Mouse (Mus musculus) limb, embryonic 13.5 days (tissue): ENCODE measurements around the gene Drc1. TPM values are rescaled to one million over a fixed set of nuclear protein-coding genes. Genes with fewer than 3 reads are reported as not detected.

Experiments
- ATAC-seq: fragments of 200-750 bp; cut with Nextera tagmentation; 2 replicates; pipeline ENCODE4 v1.8.0; 2017; ENCODE audit warnings: low read depth, moderate number of reproducible peaks, moderate TSS enrichment; ENCODE audit not compliant: low FRiP score
- H3K27ac ChIP-seq: fragments of 300-500 bp; sonication (generic); 2 replicates; pipeline ENCODE4 v1.5.1; 2015; ENCODE audit warnings: inconsistent platforms, mild to moderate bottlenecking, moderate library complexity
- H3K27me3 ChIP-seq: fragments of 300-500 bp; sonication (generic); 2 replicates; pipeline ENCODE4 v1.6.1; 2015; ENCODE audit warnings: mild to moderate bottlenecking, inconsistent platforms
- H3K36me3 ChIP-seq: fragments of 300-500 bp; sonication (generic); 2 replicates; pipeline ENCODE4 v1.6.1; 2015; ENCODE audit warnings: inconsistent platforms, mild to moderate bottlenecking, moderate library complexity
- H3K4me1 ChIP-seq: fragments of 300-500 bp; sonication (generic); 2 replicates; pipeline ENCODE4 v1.6.1; 2015; ENCODE audit warnings: inconsistent platforms
- H3K4me2 ChIP-seq: fragments of 300-500 bp; sonication (generic); replicated peaks from 2 replicates; pipeline ENCODE4 v1.6.1; 2015; ENCODE audit warnings: inconsistent platforms, mild to moderate bottlenecking, moderate library complexity
- H3K4me3 ChIP-seq: fragments of 300-500 bp; sonication (generic); 2 replicates; pipeline ENCODE4 v1.5.1; 2015; ENCODE audit warnings: moderate library complexity, mild to moderate bottlenecking, inconsistent platforms
- H3K9ac ChIP-seq: fragments of 300-500 bp; sonication (generic); 2 replicates; pipeline ENCODE4 v1.6.1; 2015; ENCODE audit warnings: mild to moderate bottlenecking, inconsistent platforms
- H3K9me3 ChIP-seq: fragments of 300-500 bp; sonication (generic); 2 replicates; pipeline ENCODE4 v1.6.1; 2016; ENCODE audit warnings: inconsistent platforms
- whole genome bisulfite sequencing: fragments of 180-500 bp; shearing (Covaris S2); methylation state at CpG from one replicate; pipeline ENCODE4 v1.1.7; 2015; 5-methylcytosine and 5-hydroxymethylcytosine counted together
- polyA plus RNA-seq: library from polyadenylated mRNA; unstranded; fragments of >200 nt; fragmentation: Nextera tagmentation; extraction: Ambion mirVana; gene quantifications from 2 replicates; pipeline ENCODE4 v1.2.1, GENCODE M21; 2015

Drc1 gene
- polyA plus RNA-seq, 1 experiment from 2014 or later, result 0.62 TPM

DNA sequence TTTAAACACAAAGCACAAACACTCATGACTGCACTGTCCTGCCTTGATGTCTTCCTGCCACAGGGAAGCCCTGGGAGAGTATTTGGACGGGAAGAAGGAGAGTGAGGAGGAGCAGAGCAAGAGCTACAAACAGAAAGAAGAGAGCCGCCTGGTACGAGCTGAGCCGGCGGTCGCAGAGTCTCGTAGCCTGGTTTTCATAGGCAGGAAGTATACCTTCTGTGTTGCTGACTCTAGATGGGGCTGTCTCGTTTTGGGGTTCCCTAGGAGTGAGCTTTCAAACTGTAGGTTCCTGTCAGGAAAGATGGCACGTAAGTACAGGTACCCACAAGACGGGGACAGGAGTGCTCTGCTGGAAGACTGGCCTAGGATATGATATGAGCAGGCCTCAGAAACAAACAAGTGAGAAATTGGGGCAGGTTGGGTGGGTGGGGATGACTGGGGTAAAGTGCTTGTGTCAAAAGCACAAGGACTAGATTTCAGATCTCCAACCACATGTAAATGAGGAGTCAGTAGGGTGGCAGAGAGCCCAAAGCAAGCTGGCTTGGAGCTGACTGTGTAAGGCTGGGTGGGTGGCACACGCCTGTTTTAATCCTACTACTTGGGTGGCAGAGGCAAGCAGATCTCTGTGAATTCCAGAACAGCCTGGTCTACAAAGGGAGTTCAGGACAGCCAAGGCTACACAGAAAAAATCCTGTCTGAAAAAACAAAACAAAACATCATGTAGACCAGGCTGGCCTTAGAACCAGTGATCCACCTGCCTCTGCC lies 60.6 kb downstream of the Drc1 start:
- H3K27me3 ChIP-seq, result peaks cover 19% of the 10 kb centered on the region
- H3K4me3 ChIP-seq, result no peak overlapping the region
- H3K27ac ChIP-seq, result no peak overlapping the region
- no peaks in the 10 kb centered on the region for H3K36me3 ChIP-seq
- H3K4me2 ChIP-seq, result no peak overlapping the region
- ATAC-seq, result no peak
- H3K9me3 ChIP-seq, result no peaks in the 10 kb centered on the region
- H3K4me1 ChIP-seq, result 0 out of 2 replicates have a peak, but pooled peaks cover 11% of the 10 kb centered on the region
- no peak overlapping the region for H3K9ac ChIP-seq
- 78% methylated on average over 11 of the region's 11 CpGs for WGBS

DNA sequence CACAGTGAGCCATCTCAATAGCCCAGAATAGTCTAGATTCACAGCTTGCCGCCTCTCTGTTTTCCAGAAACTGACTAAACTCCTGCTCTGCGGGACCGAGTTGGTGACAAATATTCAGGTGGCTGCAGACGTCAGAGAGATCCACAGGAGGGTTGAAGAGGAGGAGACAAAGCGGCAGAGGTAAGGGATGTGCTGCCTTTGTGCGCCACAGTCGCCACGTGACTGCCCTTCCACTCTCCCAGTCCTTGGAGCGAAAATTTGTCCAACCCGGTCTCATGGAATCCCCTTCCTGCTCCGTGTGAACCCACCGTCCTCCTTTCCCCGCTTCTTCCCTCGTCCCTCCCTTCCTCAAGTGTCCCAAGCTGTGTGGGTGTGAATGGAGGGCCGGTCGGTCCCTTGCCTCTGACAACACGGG lies 61.4 kb downstream of the Drc1 start:
- Histone ChIP-seq H3K27ac (no peak overlapping the region), H3K27me3 (peaks cover 19% of the 10 kb centered on the region), H3K4me2 (peak overlapping the region; percentile 59), H3K4me1 (0 out of 2 replicates have a peak, but pooled peaks cover 11% of the 10 kb centered on the region), H3K36me3 (no peaks in the 10 kb centered on the region), H3K9ac (0 out of 2 replicates have a peak overlapping the region, but pooled peaks have one; percentile 35), H3K9me3 (no peaks in the 10 kb centered on the region), H3K4me3 (peak overlapping the region; percentile 26)
- 9% methylated on average over 17 of the region's 17 CpGs for WGBS
- ATAC-seq, result no peak

DNA sequence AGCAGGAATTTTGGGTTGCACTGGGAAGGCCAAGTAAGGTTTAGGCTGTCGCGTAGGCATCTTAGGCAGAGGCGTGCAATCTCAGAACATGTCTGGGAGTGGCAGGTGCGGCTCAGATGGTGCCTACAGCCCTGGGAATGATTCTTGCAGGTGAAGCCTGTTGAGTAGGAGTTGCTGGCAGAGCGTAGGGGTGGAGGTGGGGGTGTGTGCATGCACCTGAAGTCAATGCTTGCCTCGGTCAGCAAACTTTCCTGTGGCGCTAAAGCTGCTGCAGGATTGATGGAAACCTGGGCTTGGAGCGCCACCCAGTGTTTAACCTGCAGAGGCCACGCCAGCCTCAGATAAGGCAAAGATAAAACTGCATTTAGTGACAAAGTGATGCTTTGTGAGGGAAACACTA lies 61.9 kb downstream of the Drc1 start:
- Histone ChIP-seq H3K4me1 (0 out of 2 replicates have a peak, but pooled peaks cover 11% of the 10 kb centered on the region), H3K4me3 (peak overlapping the region; percentile 26), H3K27ac (no peak overlapping the region), H3K36me3 (no peaks in the 10 kb centered on the region), H3K9me3 (no peaks in the 10 kb centered on the region), H3K9ac (0 out of 2 replicates have a peak overlapping the region, but pooled peaks have one; percentile 35), H3K27me3 (peaks cover 19% of the 10 kb centered on the region), H3K4me2 (peak overlapping the region; percentile 59)
- peak; percentile 72; the same call in 1 of the 2 replicates for ATAC-seq
- WGBS, result 4% methylated on average over 9 of the region's 9 CpGs

DNA sequence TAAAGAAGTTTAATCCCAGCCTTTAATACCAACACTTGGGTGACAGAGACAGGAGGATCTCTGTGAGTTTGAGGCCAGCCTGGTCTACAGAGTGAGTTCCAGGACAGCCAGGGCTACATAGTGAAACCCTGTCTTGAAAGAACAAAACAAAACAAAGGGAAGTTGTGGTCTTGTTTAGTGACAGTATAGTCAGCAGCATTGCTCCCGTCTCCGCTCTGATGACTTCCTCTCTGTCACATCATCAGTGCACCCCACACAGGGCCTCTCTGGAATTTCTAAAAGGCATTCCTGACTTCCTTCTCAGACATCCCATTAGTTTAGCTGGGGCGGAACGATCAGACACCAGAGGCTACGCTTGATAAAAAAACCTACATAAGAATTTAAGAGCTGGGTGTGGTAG lies 62.7 kb downstream of the Drc1 start:
- no peak overlapping the region for H3K4me2 ChIP-seq
- WGBS, result 63% methylated on average over 5 of the region's 5 CpGs
- H3K4me1 ChIP-seq, result 0 out of 2 replicates have a peak, but pooled peaks cover 11% of the 10 kb centered on the region
- ATAC-seq, result no peak
- no peak overlapping the region for H3K9ac ChIP-seq
- no peak overlapping the region for H3K4me3 ChIP-seq
- H3K36me3 ChIP-seq, result no peaks in the 10 kb centered on the region
- H3K27me3 ChIP-seq, result peaks cover 19% of the 10 kb centered on the region
- H3K9me3 ChIP-seq, result no peaks in the 10 kb centered on the region
- H3K27ac ChIP-seq, result no peak overlapping the region

DNA sequence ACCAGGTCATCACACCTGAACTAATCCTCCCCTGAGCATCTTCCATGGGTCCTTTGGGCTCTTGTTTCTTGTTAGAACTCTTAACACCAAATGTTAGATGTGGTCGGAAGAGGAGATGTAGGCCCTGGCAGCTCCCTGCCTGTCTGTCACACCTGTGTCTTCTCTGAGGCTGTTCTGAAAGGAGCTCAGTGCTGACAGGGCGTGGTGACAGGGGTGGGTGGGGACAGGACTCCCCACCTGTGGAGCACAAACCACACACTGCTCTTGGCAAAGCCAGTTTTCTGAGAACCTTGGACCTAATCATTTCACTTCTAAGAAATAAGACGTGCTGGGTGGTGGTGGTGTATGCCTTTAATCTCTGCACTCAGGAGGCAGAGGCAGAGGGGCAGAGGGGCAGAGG lies 72.4 kb downstream of the Drc1 start:
- Histone ChIP-seq H3K4me1 (no peaks in the 10 kb centered on the region), H3K4me2 (no peak overlapping the region), H3K27ac (no peak overlapping the region), H3K27me3 (no peaks in the 10 kb centered on the region), H3K9me3 (no peaks in the 10 kb centered on the region), H3K9ac (no peak overlapping the region), H3K36me3 (no peaks in the 10 kb centered on the region), H3K4me3 (no peak overlapping the region)
- ATAC-seq, result no peak
- 73% methylated on average over 3 of the region's 3 CpGs for WGBS

DNA sequence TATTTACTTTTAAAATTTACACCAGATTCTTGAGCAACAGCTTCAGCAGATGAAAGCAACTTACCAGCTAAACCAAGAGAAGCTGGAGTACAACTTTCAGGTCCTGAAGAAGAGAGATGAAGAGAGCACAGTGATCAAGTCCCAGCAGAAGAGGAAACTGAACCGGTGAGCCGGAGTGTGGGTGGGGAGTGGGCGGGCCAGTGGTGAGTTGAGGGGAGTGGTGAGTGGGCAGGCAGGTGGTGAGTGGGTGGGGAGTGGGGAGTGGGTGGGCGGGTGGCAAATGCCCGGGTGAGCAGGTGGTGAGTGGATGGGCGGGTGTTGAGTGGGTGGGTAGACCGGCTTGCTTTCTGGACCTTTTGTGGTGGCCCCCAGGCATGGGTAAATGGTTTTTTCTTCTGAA lies 73.9 kb downstream of the Drc1 start:
- no peak overlapping the region for H3K4me3 ChIP-seq
- no peak overlapping the region for H3K27ac ChIP-seq
- no peak for ATAC-seq
- H3K9ac ChIP-seq, result no peak overlapping the region
- H3K4me2 ChIP-seq, result no peak overlapping the region
- H3K27me3 ChIP-seq, result no peaks in the 10 kb centered on the region
- H3K9me3 ChIP-seq, result no peaks in the 10 kb centered on the region
- H3K4me1 ChIP-seq, result no peaks in the 10 kb centered on the region
- no peaks in the 10 kb centered on the region for H3K36me3 ChIP-seq
- 79% methylated on average over 7 of the region's 7 CpGs for WGBS

DNA sequence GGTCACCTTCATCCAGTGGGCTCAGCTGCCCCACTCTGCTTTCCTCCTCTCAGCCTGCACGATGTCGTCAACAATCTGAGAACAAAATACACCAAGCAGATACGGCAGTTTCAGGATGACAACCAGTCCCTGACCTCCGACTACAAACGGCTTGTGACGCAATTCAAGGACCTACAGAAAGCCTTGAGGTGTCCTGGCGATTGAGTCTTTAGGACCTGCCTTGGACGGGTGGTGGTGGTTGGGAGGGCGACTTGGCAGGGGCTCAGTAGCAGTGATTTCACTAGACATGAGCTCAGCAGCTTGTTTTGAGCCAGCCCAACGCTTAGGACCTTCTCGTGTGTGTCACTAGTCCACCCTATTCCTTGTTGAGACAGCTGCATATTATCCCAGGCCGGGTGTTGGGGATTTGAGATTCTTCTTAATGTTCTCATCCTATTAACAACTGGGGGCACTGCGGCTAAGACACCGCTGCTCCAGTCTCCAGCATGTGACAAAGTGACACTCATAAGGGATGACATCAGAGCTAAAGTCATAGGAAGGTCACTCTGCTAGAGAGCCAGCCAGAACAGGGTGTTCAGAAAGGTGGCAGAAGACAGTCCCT lies 74.5 kb downstream of the Drc1 start:
- Histone ChIP-seq H3K36me3 (no peaks in the 10 kb centered on the region), H3K9ac (no peak overlapping the region), H3K4me1 (no peaks in the 10 kb centered on the region), H3K27ac (no peak overlapping the region), H3K4me2 (no peak overlapping the region), H3K9me3 (no peaks in the 10 kb centered on the region), H3K27me3 (no peaks in the 10 kb centered on the region), H3K4me3 (no peak overlapping the region)
- no peak for ATAC-seq
- 81% methylated on average over 14 of the region's 14 CpGs for WGBS

DNA sequence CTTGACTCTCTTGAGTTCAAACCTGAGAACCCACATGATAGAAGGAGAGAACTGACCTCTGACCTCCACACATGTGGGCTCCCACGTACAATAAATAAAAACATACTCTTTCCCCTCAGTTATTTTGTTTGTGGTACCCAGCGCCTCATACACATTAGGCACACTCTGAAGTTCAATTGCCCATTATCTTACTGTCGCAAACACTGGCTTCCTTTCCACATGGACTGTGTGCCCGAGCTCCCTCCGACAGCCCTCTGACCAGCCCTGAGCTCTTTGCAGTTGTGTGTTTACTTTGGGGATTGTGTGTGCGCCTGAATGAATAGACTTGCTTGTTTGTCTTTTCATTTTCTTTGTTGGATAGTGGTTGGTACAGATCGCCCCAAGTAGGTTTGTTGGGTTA lies 75.5 kb downstream of the Drc1 start:
- WGBS, result 86% methylated on average over 7 of the region's 7 CpGs
- Histone ChIP-seq H3K27ac (no peak overlapping the region), H3K4me3 (no peak overlapping the region), H3K27me3 (no peaks in the 10 kb centered on the region), H3K4me2 (no peak overlapping the region), H3K9ac (no peak overlapping the region), H3K9me3 (no peaks in the 10 kb centered on the region), H3K36me3 (no peaks in the 10 kb centered on the region), H3K4me1 (no peaks in the 10 kb centered on the region)
- no peak for ATAC-seq

DNA sequence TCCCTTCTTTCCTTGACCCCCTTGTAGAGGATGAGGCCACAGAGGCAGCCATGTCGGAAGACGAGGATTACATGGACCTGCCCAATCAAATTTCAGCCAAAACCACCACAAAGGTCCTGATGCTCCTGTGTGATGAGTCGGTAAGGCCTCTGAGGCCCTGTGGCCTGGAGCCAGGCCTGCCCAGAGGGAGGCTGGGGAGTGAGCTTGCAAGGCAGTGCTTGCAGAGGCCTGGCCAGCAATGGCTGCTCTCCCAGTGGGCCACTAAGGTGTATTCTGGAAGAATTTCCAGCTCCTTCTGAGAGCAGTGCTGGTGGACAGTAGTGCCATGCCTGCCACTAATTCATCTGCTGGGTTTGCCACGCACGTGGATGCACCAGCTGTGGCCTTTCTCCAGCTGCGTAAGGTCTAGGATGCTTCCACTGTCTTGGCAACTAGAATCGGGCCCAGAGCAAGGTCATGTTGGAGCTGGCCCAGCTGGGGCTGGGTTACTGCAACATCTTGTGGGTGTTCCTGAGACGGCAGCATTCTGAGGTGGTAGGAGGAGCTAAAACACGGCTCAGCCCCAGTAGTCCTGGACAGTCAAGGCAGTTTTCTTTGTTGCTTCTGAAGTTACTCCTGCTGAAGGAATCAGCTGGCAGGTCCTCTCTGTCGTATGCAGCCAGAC lies 77.4 kb downstream of the Drc1 start:
- WGBS, result 82% methylated on average over 10 of the region's 10 CpGs
- no peaks in the 10 kb centered on the region for H3K27me3 ChIP-seq

DNA sequence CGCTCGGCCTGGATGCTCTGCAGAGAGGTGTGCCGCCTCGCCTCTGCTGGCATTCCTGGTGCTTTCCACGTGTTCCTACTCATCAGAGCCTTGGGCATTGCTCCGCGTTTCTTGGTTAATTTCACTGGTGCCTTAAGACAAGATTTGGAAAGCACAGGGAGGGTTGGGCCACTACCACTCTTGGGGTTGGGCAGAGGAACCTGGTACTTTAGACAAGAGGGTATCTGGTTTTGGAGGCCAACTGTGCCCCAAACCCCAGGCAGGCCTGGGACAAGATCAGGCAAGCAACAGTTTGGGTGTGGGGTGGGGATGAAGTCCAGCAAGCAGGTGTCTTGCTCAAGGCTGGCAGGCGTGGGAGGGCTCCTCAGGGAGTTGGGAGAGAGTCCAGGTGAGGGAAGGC lies 86.2 kb downstream of the Drc1 start:
- ATAC-seq, result no peak
- WGBS, result 69% methylated on average over 8 of the region's 8 CpGs

More for the DNA sequence above, 77.4 kb downstream of the Drc1 start:
- H3K36me3 ChIP-seq, result no peaks in the 10 kb centered on the region
- no peak overlapping the region for H3K9ac ChIP-seq
- no peak overlapping the region for H3K4me2 ChIP-seq
- H3K4me1 ChIP-seq, result no peaks in the 10 kb centered on the region
- H3K9me3 ChIP-seq, result no peaks in the 10 kb centered on the region
- H3K4me3 ChIP-seq, result no peak overlapping the region
- no peak overlapping the region for H3K27ac ChIP-seq
- ATAC-seq, result no peak

DNA sequence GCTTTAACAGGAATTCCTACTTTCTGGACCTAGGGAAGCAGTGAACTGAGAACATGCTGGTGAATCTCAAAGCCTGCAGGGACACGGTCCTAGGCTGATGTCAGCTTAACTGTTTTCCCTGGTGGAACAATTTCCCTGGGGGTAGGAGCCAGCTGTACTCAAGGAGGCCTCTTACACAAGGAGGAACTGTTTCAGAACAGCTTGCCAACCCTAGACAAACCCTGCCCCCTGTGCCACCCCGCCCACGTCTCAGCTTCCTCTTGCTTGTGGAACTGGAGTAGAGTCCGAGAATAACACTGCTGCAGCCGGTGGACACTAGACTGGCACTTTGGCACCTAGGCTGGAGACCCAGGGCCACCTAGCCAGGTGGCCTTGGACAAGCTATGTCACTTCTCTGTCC lies 88.2 kb downstream of the Drc1 start:
- 78% methylated on average over 5 of the region's 5 CpGs for WGBS
- Histone ChIP-seq H3K4me2 (no peak overlapping the region), H3K9me3 (no peaks in the 10 kb centered on the region)

More for the DNA sequence above, 86.2 kb downstream of the Drc1 start:
- no peaks in the 10 kb centered on the region for H3K4me1 ChIP-seq
- H3K36me3 ChIP-seq, result no peaks in the 10 kb centered on the region
- H3K9me3 ChIP-seq, result no peaks in the 10 kb centered on the region
- H3K4me2 ChIP-seq, result no peak overlapping the region
- H3K4me3 ChIP-seq, result no peak overlapping the region
- H3K27me3 ChIP-seq, result no peaks in the 10 kb centered on the region
- H3K9ac ChIP-seq, result no peak overlapping the region
- H3K27ac ChIP-seq, result no peak overlapping the region

DNA sequence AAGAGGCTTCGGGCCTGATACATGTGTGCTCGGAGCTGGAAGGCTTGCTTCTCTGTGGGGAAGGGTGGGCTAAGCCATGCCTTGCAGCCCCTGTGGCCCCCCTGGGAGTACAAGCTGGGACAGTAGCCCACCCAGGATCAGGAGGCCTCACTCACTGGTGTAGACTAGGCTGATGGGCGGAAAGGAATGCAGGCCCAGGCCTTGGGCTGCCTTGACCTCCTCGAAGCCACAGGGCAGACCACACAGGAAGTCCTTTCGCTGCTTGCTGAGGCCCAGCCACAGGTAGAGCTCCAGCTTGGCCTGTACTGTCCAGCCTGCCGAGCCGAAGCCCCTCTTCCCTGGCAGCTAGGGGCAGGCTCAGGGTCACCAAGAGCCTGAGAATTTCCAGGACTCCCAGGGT lies 101.7 kb downstream of the Drc1 start:
- Histone ChIP-seq H3K9me3 (no peaks in the 10 kb centered on the region), H3K27ac (no peak overlapping the region), H3K4me3 (no peak overlapping the region), H3K27me3 (no peaks in the 10 kb centered on the region), H3K4me1 (peaks cover 4% of the 10 kb centered on the region; the same call in 1 of the 2 replicates), H3K36me3 (no peaks in the 10 kb centered on the region), H3K4me2 (no peak overlapping the region), H3K9ac (no peak overlapping the region)
- ATAC-seq, result no peak
- 59% methylated on average over 7 of the region's 7 CpGs for WGBS

More for the DNA sequence above, 88.2 kb downstream of the Drc1 start:
- H3K36me3 ChIP-seq, result no peaks in the 10 kb centered on the region
- ATAC-seq, result no peak
- H3K9ac ChIP-seq, result no peak overlapping the region
- H3K4me3 ChIP-seq, result no peak overlapping the region
- no peaks in the 10 kb centered on the region for H3K4me1 ChIP-seq
- no peaks in the 10 kb centered on the region for H3K27me3 ChIP-seq
- H3K27ac ChIP-seq, result no peak overlapping the region
